In the genomic region with DNA sequence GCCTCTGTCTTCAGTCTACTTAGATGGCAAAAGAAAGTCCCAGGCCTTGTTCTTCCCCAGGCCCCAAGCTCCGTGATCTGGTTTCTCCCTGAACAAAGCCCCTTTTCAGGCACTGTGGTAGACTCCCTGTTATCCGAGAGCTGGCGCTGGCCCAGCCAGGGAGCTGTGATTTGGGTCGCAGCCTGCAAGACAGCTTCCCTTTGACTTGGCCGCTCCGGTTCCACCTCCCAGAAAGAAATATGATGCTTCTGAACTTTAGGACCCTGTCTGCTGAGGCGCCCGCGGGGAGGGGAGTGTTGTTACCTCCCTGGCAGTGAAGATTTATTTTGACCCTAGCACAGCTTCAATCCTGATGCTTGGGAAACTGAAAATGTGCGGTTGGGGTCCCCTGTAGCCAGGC, we compare ENCODE assay signal across 12 mouse cellular contexts. TPM values are rescaled to one million over a fixed set of nuclear protein-coding genes. Genes with fewer than 3 reads are reported as not detected.
A peak's percentile ranks its signal among the peaks of the same experiment; 100 is the strongest.
DNase-seq lines count a peak whose midpoint lies in the region; ATAC-seq lines count a peak whose summit lies in the region.
"Had no signal": no experiment of that assay in that cellular context is flagged by ENCODE, and none has a peak within 500 bp of the region (broad histone marks: within the 10 kb centered on the region; RNA-seq: fewer than 3 reads in every experiment).

No protein-coding gene starts in this region.

- H3K4me3 ChIP-seq in intestine, embryonic 15.5 days (replicated peaks) = no peak overlapping the region
- H3K4me3 ChIP-seq in intestine, embryonic 16.5 days (ENCODE audit: low read length) = no peak overlapping the region
- H3K4me3 ChIP-seq in limb, embryonic 11.5 days (ENCODE audit: low read depth, low read length) = no peak overlapping the region
- H3K4me3 ChIP-seq: forebrain, embryonic 13.5 days; limb, embryonic 15.5 days had no signal

- DNase-seq in testis, postnatal 10 days (ENCODE audit: low spot score) = peak; percentile 56
- DNase-seq in testis, postnatal 14 days (ENCODE audit: low spot score) = no peak
- peak; percentile 81 for DNase-seq in limb, embryonic 11.5 days (ENCODE audit: low spot score)
- DNase-seq in urinary bladder, postnatal 25 days (ENCODE audit: low spot score) = no peak
- DNase-seq: cerebellum, adult 9-10 months; thymus, adult 18-20 months had no signal

- no peaks in the 10 kb centered on the region for H3K27me3 ChIP-seq in intestine, embryonic 15.5 days (replicated peaks)
- no peaks in the 10 kb centered on the region for H3K27me3 ChIP-seq in intestine, embryonic 16.5 days (replicated peaks; ENCODE audit: control insufficient read depth, insufficient read depth, low read length)
- H3K27me3 ChIP-seq in limb, embryonic 11.5 days (ENCODE audit: control insufficient read depth, insufficient read depth, low read length) = no peaks in the 10 kb centered on the region
- H3K27me3 ChIP-seq: forebrain, embryonic 13.5 days; limb, embryonic 15.5 days had no signal

- no peak overlapping the region for H3K27ac ChIP-seq in intestine, embryonic 15.5 days
- no peak overlapping the region for H3K27ac ChIP-seq in intestine, embryonic 16.5 days (ENCODE audit: low read length)
- H3K27ac ChIP-seq in limb, embryonic 11.5 days (replicated peaks; ENCODE audit: low read depth, low read length) = peak overlapping the region; percentile 71; the same call in 1 of the 2 replicates
- H3K27ac ChIP-seq: forebrain, embryonic 13.5 days; limb, embryonic 15.5 days; macrophage had no signal

- H3K9me3 ChIP-seq in intestine, embryonic 15.5 days = no peaks in the 10 kb centered on the region
- H3K9me3 ChIP-seq in intestine, embryonic 16.5 days (ENCODE audit: control insufficient read depth, low read length) = no peaks in the 10 kb centered on the region
- H3K9me3 ChIP-seq in limb, embryonic 11.5 days (ENCODE audit: control insufficient read depth, low read length) = no peaks in the 10 kb centered on the region
- H3K9me3 ChIP-seq: forebrain, embryonic 13.5 days; limb, embryonic 15.5 days had no signal

- H3K4me1 ChIP-seq in intestine, embryonic 15.5 days (replicated peaks) = no peaks in the 10 kb centered on the region
- no peaks in the 10 kb centered on the region for H3K4me1 ChIP-seq in intestine, embryonic 16.5 days (ENCODE audit: control insufficient read depth, insufficient read depth, low read length)
- 0 out of 2 replicates have a peak, but pooled peaks cover 5% of the 10 kb centered on the region for H3K4me1 ChIP-seq in limb, embryonic 11.5 days (ENCODE audit: control insufficient read depth, insufficient read depth, low read length)

- H3K9ac ChIP-seq in intestine, embryonic 15.5 days = no peak overlapping the region
- H3K9ac ChIP-seq in intestine, embryonic 16.5 days (ENCODE audit: low read depth, low read length) = no peak overlapping the region
- H3K9ac ChIP-seq in limb, embryonic 11.5 days (ENCODE audit: low read length) = 0 out of 2 replicates have a peak overlapping the region, but pooled peaks have one; percentile 17
- H3K9ac ChIP-seq: forebrain, embryonic 13.5 days; limb, embryonic 15.5 days had no signal

- no peak overlapping the region for H3K4me2 ChIP-seq in intestine, embryonic 15.5 days (replicated peaks)
- no peak overlapping the region for H3K4me2 ChIP-seq in intestine, embryonic 16.5 days (ENCODE audit: low read depth, low read length)
- H3K4me2 ChIP-seq in limb, embryonic 11.5 days (ENCODE audit: low read depth, severe bottlenecking) = 0 out of 2 replicates have a peak overlapping the region, but pooled peaks have one; percentile 2
- H3K4me2 ChIP-seq: forebrain, embryonic 13.5 days; limb, embryonic 15.5 days had no signal

- peak; percentile 14; the same call in 1 of the 2 replicates for ATAC-seq in intestine, embryonic 15.5 days
- ATAC-seq in intestine, embryonic 16.5 days = no peak; the same call in 1 of the 2 replicates
- peak; percentile 70; the same call in 1 of the 2 replicates for ATAC-seq in limb, embryonic 11.5 days (ENCODE audit: insufficient number of reproducible peaks, low FRiP score, low TSS enrichment, low read depth)
- ATAC-seq in granulocyte monocyte progenitor cell, adult 5-6 weeks (replicated peaks; ENCODE audit: poor library complexity, severe bottlenecking) = no peak
- ATAC-seq: forebrain, embryonic 13.5 days had no signal

- no peaks in the 10 kb centered on the region for H3K36me3 ChIP-seq in intestine, embryonic 15.5 days
- no peaks in the 10 kb centered on the region for H3K36me3 ChIP-seq in intestine, embryonic 16.5 days (ENCODE audit: control insufficient read depth, insufficient read depth, low read length)
- H3K36me3 ChIP-seq in limb, embryonic 11.5 days (ENCODE audit: control insufficient read depth, insufficient read depth, low read length) = no peaks in the 10 kb centered on the region
- H3K36me3 ChIP-seq: limb, embryonic 15.5 days had no signal

- 28% methylated on average over 10 of the region's 10 CpGs for WGBS in intestine, embryonic 15.5 days
- WGBS in intestine, embryonic 16.5 days = 41% methylated on average over 10 of the region's 10 CpGs
- 6% methylated on average over 10 of the region's 10 CpGs for WGBS in limb, embryonic 11.5 days

RNA-seq across cellular contexts. Expression of gene Fam107a, which starts 18.1 kb away (rescaled TPM):
- polyA plus RNA-seq in intestine, embryonic 15.5 days (2015; fragmentation: Nextera tagmentation; extraction: Ambion mirVana) = 0.43 and 0.44 TPM in 2 replicates
- polyA plus RNA-seq in intestine, embryonic 16.5 days (2015; fragmentation: Nextera tagmentation; extraction: Ambion mirVana) = 0.21 and 0.24 TPM in 2 replicates
- polyA plus RNA-seq in limb, embryonic 11.5 days (2014; fragmentation: Nextera tagmentation; extraction: Ambion mirVana) = 0.32 and 0.55 TPM in 2 replicates
- total RNA-seq in granulocyte monocyte progenitor cell, adult 5-6 weeks (2014; fragmentation: Nextera tagmentation) = not detected in 2 replicates
- total RNA-seq in granulocyte monocyte progenitor cell, adult 5-6 weeks (2017) = not detected in 2 replicates
- polyA plus RNA-seq: macrophage had no signal

RNA-seq across cellular contexts. Expression of gene Oit1, which starts 42.6 kb away (rescaled TPM):
- polyA plus RNA-seq in intestine, embryonic 15.5 days (2015; fragmentation: Nextera tagmentation; extraction: Ambion mirVana) = 8.5 and 15.2 TPM in 2 replicates
- 13.2 and 23.1 TPM in 2 replicates for polyA plus RNA-seq in intestine, embryonic 16.5 days (2015; fragmentation: Nextera tagmentation; extraction: Ambion mirVana)
- not detected in 2 replicates for polyA plus RNA-seq in limb, embryonic 11.5 days (2014; fragmentation: Nextera tagmentation; extraction: Ambion mirVana)
- not detected in 2 replicates for total RNA-seq in granulocyte monocyte progenitor cell, adult 5-6 weeks (2014; fragmentation: Nextera tagmentation)
- not detected in 2 replicates for total RNA-seq in granulocyte monocyte progenitor cell, adult 5-6 weeks (2017)
- polyA plus RNA-seq: forebrain, embryonic 13.5 days; macrophage had no signal

Comparison
In these comparisons a context has a peak if more than half of its experiments do, and no peak if none do; other contexts are left out.
1. ATAC-seq: peak in intestine, embryonic 15.5 days (single experiment) and limb, embryonic 11.5 days (single experiment); none in intestine, embryonic 16.5 days (single experiment) and granulocyte monocyte progenitor cell, adult 5-6 weeks (single experiment).
2. DNase-seq: peak in testis, postnatal 10 days (single experiment) and limb, embryonic 11.5 days (single experiment); none in testis, postnatal 14 days (single experiment) and urinary bladder, postnatal 25 days (single experiment).